Mouse (Mus musculus) layer of hippocampus, postnatal 36 days (tissue): ENCODE data around the gene Ankrd23. TPM values are rescaled to one million over a fixed set of nuclear protein-coding genes. Genes with fewer than 3 reads are reported as not detected.
"Not testable (repeated sequence)": the region's sequence is repeated elsewhere in the genome, so short reads cannot be mapped to it uniquely, and the experiment has no call there.

Experiments used
- DNase-seq, 2 experiments: peaks; one replicate each; pipeline ENCODE4 v3.0.0; 2022
- total RNA-seq, 2 experiments: library from RNA; stranded (reverse); gene quantifications; 2 replicates each; pipeline ENCODE4 v1.2.3; 2021

Ankrd23 gene
- total RNA-seq: 1 to 10 TPM; 7.9 to 8.5 TPM

DNA sequence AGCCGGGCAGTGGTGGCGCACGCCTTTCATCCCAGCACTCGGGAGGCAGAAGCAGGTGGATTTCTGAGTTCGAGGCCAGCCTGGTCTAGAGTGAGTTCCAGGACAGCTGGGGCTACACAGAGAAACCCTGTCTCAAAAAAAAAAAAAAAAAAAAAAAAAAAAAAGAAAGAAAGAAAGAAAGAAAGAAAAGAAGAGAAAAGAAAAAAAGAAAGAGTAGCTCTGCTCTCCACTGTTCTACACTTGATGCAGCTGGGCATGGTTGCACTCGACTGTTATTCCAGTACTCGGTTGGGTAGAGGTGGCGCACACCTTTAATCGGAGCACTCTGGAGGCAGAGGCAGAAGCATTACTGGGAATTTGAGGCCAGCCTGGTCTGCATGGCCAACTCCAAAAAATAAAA is at the start of gene Ankrd23:
Ankrd23 (minus strand) TSS at position 101 of the 400 bp plus-strand sequence.
- not testable (repeated sequence) for DNase-seq

- no peak for DNase-seq
Observed at GRCm38 (mm10) chr1:36586288-36586687, 49.6 kb upstream of the Ankrd23 start.

DNA sequence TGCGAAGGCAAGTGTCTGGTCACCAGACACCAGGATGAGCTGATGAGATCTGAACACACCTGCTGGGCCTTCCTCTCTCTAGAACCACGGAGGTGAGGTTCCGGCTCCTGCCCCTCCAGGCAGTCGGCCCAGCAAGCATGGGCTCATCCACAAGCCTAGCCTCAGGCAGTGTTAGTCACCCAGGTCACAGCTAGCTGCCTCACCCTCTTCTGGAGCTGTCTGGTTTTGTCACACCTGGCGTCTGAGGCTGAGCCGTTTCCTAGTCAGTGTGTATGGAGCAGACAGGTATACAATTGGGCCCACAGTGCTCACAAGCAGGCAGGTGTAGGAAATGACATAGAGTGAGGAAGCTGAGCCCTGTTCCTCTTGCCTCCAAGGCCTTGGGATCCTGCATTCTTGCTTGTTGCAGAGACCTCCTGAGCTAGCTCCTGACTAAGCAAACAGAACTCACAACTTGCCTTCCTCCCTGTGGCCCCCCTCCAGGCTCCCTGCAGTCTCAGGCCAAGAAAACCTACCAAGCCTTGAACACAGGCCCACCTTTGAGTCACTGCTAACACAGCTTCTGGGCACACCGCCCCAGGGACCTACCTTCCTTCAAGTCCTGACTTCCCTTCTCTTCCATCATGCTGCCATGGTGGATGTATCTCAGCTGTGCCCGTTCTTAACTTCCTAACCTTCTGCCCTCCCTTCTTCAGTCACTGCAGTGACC is 46.9 kb upstream of the Ankrd23 start:
- DNase-seq: no peak

- no peak for DNase-seq
Observed at GRCm38 (mm10) chr1:36582211-36582610, 45.5 kb upstream of the Ankrd23 start.

GRCm38 (mm10) chr1:36581260-36581659 is 44.6 kb upstream of the Ankrd23 start:
- no peak for DNase-seq

DNA sequence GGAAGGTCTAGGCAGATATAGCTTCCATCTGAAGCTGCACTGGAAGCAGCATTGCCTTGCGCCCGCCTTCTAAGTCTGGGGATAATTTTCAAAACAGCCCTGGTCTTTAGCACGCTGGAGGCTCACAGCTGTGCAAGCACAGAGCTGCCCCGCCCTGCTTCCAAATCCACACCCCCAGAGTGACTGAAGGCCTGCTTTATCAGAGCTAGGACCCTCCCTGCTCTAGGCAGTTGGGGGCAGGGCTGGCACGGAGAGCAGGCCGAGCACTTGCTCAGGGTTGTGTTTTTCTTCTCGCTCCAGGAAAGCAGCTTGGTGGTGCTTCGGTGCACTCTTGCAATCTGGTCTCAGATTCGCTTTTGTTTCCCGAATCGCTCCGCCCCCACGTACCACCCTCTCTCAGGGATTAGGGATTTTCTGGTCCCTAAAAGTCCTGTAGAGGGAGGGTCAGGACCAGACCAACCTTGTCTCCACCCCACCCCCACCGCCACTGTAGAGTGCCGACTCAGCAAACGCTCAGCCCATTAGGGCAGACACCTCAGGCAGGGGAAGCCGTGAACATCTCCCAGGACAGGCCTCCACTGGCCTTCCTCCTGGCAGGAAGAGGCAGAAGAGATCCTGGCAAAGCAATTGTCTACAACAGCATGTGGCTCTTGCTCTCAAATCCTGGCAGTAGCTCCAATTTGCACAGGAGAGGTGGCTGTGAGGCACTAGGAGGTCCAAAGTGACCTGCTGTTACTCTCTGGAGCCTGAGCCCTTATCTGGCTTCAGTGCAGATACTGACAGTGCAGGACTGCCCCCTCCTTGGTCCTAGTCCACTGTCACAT is 43.9 kb upstream of the Ankrd23 start:
- peak; percentile 39 to 59 for DNase-seq

- DNase-seq: no peak
Observed at GRCm38 (mm10) chr1:36579974-36580383, 43.3 kb upstream of the Ankrd23 start.

DNA sequence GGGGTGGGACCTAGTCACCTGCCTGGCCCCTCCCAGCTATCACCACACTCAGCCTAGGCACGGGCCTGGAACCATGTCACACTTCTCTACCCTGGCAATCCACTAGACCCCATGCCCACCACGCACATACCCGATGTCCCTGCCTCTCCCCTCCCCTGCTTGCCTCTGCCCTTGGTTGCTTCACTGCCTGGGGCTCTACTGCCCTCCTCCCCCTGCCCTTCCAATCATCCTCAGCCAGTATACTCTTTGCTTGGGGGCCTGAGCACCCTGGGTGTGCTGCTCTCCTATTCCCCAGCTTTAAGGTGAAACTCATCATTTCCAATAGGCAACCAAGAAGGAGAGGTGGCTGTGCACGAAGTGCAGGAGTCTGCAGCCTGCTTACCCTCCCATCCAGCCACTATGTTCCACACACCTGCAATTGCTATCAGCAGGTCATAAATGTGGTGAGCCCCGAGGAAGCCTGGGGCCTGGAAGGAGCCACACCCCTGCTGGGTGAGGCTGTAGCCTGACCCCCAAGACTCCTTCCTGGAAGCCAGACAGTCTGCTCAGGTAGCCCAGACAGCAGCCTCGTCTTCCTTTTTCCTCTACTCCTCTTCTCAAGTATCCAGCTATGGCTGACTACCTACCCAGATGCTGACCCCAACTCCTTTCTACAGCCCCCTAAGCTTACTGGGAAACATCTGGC is 40.5 kb upstream of the Ankrd23 start:
- no peak for DNase-seq

GRCm38 (mm10) chr1:36575347-36575746 is 38.7 kb upstream of the Ankrd23 start:
- DNase-seq: no peak

GRCm38 (mm10) chr1:36574196-36574955 is 37.7 kb upstream of the Ankrd23 start:
- no peak for DNase-seq

DNA sequence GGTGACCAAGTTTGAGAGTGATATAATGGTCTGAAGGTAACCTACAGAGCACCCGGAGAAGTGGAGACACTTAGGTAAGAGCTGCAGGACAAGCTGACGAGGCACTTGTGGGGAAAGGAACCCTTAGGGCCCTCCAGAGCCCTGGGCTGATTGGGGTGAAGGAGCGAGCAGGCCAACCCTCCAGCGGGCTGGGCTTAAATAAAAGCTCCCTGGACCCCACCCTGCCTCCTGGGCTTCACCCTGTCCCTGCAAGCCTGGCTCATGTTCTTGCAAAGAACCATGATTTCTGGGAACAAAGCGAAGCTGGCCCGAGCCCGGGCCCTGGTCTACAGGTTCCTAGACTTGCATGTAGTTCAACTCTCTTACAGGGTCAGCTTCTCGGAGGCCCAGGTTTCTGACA is 36.8 kb upstream of the Ankrd23 start:
- DNase-seq: no peak

DNA sequence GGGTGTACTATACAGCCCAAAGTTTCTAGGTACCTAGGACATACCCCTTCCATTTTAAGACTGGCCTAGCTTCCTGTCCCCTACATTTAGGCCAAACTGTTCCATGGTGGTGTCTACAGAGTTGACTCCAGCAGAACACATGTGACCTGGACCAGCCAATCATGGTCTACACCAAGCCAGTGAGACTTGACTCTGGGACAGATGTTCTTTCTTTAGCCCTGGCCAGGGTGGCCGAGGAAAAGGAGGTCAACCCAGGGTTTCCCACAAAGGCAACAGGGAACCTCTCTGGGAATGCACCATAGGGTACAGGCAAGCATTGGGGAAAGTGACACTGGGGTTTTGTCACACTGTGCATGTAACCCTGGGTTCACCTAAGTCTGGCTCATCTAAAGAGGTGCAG is 36.0 kb upstream of the Ankrd23 start:
- no peak for DNase-seq

- DNase-seq: no peak
Observed at GRCm38 (mm10) chr1:36572140-36572700, 35.5 kb upstream of the Ankrd23 start.

DNA sequence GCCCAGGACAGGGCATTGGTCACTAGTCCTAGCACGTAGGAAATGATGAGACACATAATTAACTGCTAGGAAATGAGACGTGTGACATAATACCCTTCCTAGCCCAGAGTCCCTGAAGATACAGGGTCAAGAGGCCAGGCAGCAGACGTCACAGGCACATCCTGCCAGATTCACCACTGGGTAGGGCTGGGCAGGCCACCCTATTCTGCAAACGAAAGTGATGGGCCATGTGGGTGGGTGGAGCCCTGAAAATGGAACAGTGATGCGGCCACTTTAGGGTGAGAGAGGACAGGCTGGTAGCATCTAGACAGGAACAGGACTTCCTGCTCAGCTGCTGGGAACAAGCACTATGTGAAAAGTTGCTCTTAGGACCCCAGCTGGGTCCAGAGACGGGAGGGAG is 34.9 kb upstream of the Ankrd23 start:
- no peak for DNase-seq

DNA sequence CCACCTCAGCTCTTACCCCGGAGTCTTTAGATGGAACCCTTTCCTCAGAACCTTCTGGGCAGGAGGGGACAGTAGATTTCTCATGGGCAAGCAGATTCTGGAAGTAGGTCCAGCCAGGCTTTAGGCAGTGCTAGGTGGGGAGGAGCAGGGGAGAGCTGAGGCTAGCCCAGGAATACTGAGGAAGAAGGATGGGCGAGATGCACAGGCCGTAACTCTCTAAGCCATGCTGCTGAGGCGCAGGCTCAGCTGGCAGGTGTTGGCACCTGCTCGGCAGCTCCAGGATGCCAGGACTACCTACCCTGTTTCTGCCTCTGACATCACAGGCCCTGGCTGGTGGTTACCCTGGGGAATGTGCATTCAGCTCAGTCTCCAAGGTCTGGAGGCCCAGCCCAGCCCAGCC is 33.6 kb upstream of the Ankrd23 start:
- no peak for DNase-seq

- DNase-seq: no peak
Observed at GRCm38 (mm10) chr1:36569694-36570276, 33.1 kb upstream of the Ankrd23 start.

GRCm38 (mm10) chr1:36568776-36569175 is 32.1 kb upstream of the Ankrd23 start:
- DNase-seq: no peak

DNA sequence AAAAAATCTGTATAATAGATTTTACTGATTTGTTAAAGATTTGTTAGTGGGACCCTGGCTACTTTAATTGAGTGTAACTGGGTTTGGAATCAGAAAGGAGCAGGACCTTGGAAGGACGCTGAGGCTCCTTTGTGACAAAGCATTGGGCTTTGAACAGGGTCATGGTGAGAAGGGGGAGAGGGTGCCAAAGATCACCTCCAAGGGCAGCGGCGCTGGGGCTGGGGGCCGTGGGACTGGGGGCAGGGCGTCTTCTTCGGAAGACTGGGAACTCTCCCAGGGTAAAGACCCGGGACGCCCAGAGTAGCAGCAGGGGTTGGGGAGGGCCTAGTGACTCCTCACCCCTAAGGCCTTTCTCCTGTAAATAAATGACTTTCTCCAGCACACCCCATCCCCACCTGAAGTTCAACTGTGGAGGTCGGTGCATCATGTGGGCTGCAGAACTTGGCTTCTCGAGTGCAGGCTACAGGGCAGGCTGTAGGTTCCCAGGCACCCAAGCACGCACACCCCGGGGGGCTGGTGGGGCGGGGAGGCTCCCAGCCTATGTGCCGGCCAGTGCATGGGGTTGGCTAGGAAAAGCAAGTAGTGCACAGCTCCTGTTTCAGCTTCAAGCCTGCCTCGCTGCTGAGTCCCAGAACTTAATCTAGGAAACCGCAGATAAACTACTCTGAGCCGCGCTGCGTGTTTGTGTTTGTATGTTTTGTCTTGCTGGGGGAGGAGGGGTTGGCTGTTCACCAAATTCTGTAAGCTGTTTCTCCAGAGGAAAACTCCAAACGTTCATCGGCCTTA is 31.3 kb upstream of the Ankrd23 start:
- no peak for DNase-seq

- no peak for DNase-seq
Observed at GRCm38 (mm10) chr1:36566425-36566824, 29.7 kb upstream of the Ankrd23 start.

DNA sequence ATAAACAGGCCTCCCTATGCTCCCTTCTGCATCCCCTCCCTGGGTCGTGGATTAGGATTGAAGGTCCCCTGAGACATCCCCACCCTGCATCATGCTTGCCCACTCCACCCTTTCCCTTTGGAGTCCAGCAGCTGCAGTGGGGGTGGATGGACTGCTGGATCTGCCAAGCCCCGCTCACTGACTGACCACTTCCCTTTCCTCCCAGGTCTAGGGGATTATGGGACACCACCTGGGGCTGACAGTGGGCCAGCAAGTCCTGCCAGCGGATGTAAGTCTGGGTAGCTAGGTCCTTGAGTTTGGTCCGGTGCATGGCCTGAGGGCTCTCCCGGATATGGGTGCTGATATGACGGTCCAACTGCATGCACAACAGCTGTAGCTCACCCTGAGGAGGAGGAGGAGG is 27.4 kb upstream of the Ankrd23 start:
- DNase-seq: no peak

- no peak for DNase-seq
Observed at GRCm38 (mm10) chr1:36563632-36564031, 26.9 kb upstream of the Ankrd23 start.
